Mouse (Mus musculus): ENCODE results near the gene Olfr61.
"Not testable (repeated sequence)": the region's sequence is repeated elsewhere in the genome, so short reads cannot be mapped to it uniquely, and the experiment has no call there.

The Olfr61 gene

DNA sequence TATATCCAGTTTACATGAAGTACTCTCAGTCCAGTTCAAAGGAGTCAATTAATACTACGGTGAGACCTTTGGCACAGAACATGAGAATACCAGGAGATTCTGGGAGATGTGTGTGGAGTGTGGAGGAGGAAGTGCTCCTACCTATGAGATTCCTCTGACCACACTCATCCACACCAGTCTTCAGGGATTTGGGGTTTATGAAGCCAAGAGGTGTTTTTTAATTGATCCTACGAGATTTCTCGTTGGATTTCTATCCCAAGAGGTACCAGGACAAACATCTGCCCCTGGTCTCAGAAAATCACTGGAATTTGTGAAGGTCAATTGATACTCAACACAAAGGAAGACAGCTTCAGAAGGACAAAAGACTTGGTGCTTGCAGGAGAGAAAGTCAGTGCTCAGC lies at the start of gene Olfr61:
Gene Olfr61 (plus strand): TSS at position 301 of the 400 bp plus-strand sequence.
- not testable (repeated sequence) for DNase-seq (ENCODE audit: low spot score)

GRCm38 (mm10) chr7:140600969-140601368 lies 27.8 kb upstream of the Olfr61 start, which contains the start of gene Olfr46:
Olfr46 (plus strand) TSS chr7:140601269.
- DNase-seq (ENCODE audit: low spot score), result not testable (repeated sequence)

DNA sequence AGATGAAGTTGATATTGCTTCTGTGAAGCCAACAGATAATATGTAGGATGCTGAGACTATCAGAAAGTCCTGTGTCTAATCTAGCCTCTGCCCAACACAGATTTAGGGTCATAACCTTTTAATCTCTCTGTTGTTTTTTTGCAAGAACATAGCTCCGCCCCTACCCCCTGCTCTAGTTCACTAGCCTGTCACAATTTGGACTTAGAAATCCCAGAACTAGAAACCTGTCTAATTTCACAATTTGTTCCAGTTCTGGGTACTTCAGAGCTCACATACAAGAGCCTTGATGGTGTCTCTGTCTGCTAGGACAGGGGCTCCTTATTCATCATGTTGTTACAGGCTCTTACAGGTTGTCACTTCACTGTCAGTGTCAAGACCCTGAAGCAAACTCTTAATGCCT lies 1.8 kb downstream of the Olfr61 start:
- DNase-seq (ENCODE audit: low spot score), result no peak

- DNase-seq (ENCODE audit: low spot score), result no peak
Measured at GRCm38 (mm10) chr7:140646152-140646551, 17.4 kb downstream of the Olfr61 start, which contains the start of gene Olfr53. Olfr53 (plus strand) TSS chr7:140646452.

DNA sequence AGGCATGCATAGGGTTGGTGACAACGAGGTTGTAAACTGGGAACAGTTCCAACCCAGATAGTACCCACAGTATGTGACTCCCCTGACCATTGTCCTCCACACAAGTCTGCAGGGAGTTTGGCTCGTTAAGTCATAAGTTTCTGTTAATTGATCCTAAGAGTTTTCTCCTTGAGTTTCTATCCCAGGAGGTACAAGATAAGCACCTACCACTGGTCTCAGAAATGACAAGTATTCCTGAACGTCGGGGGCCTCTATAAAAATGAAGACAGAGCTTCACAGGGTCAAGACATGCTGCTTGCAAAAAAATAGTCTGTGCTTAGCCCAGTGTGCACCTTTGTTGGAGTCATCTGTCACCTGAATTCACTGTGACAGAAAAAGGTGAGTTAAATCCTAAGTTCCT lies 30.9 kb downstream of the Olfr61 start, which contains the start of gene Olfr539:
Gene Olfr539 (plus strand): TSS at position 301 of the 400 bp plus-strand sequence.
- DNase-seq (ENCODE audit: low spot score), result no peak

- DNase-seq (ENCODE audit: low spot score), result not testable (repeated sequence)
Measured at GRCm38 (mm10) chr7:140670693-140671092, 41.9 kb downstream of the Olfr61 start.

- no peak for DNase-seq (ENCODE audit: low spot score)
Measured at GRCm38 (mm10) chr7:140675863-140676262, 47.1 kb downstream of the Olfr61 start.

- DNase-seq (ENCODE audit: low spot score), result not testable (repeated sequence)
Measured at GRCm38 (mm10) chr7:140679591-140679990, 50.8 kb downstream of the Olfr61 start.

DNA sequence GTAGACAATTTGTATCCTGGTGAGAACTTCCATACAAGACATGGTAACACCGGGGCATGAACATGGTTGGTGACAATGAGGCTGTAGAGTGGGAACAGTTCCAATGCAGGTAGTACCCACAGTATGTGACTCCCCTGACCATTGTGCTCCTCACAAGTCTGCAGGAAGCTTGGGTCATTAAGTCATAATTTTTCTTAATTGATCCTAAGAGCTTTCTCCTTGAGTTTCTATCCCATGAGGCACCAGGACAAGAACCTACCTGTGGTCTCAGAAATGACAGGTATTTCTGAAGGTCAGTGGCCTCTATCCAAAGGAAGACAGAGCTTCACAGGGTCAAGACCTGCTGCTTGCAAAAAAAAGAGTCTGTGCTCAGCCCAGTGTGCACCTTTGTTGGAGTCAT lies 52.9 kb downstream of the Olfr61 start, which contains the start of gene Olfr45:
Gene Olfr45 (plus strand): TSS at position 301 of the 400 bp plus-strand sequence.
- DNase-seq (ENCODE audit: low spot score), result no peak
